Mouse (Mus musculus) neutrophil, adult 5-6 weeks (primary cell): ENCODE measurements around the gene Tas2r143. TPM values are rescaled to one million over a fixed set of nuclear protein-coding genes. Genes with fewer than 3 reads are reported as not detected.

Experiments used
- total RNA-seq: library from RNA; stranded (forward); fragments of 200-1000 nt; gene quantifications from 2 replicates; pipeline ENCODE4 v1.2.3, GENCODE M21; 2017

Gene Tas2r143
- total RNA-seq, 1 experiment from 2014 or later, result 12.5 TPM

Other genes with a start within 250 kb of the Tas2r143 start
- not detected in 2 replicates for gene Tas2r144, start 184.9 kb upstream of the Tas2r143 start, total RNA-seq
- 3.9 and 4.2 TPM in 2 replicates for gene Gstk1, start 154.3 kb upstream of the Tas2r143 start, total RNA-seq
- not detected in 2 replicates for gene Tmem139, start 138.3 kb upstream of the Tas2r143 start, total RNA-seq
- gene Casp2, start 135.3 kb upstream of the Tas2r143 start, total RNA-seq, result 69.6 and 74.8 TPM in 2 replicates
- gene Clcn1, start 113.6 kb upstream of the Tas2r143 start, total RNA-seq, result 0.81 and 1.1 TPM in 2 replicates
- 0.12 TPM in 1 of 2 replicates, not detected in the other for gene Fam131b, start 75.6 kb upstream of the Tas2r143 start, total RNA-seq
- 327 and 356 TPM in 2 replicates for gene Zyx, start 50.6 kb upstream of the Tas2r143 start, total RNA-seq
- gene Epha1, start 27.0 kb upstream of the Tas2r143 start, total RNA-seq, result 1.2 and 2.5 TPM in 2 replicates
- gene Tas2r135, start 5.2 kb downstream of the Tas2r143 start, total RNA-seq, result 7.4 and 12.2 TPM in 2 replicates
- 2.2 and 2.3 TPM in 2 replicates for gene Tas2r126, start 34.3 kb downstream of the Tas2r143 start, total RNA-seq
- 0.58 TPM in 1 of 2 replicates, not detected in the other for gene Olfr458, start 65.0 kb downstream of the Tas2r143 start, total RNA-seq
- gene Olfr457, start 76.1 kb downstream of the Tas2r143 start, total RNA-seq, result 0.23 and 0.37 TPM in 2 replicates
- not detected in 2 replicates for gene Olfr456, start 87.0 kb downstream of the Tas2r143 start, total RNA-seq
- gene Olfr455, start 147.3 kb downstream of the Tas2r143 start, total RNA-seq, result not detected in 2 replicates
- not detected in 2 replicates for gene Tcaf3, start 197.5 kb downstream of the Tas2r143 start, total RNA-seq
- gene Tcaf2, start 245.0 kb downstream of the Tas2r143 start, total RNA-seq, result not detected in 2 replicates